ENCODE assay signal across 9 mouse cellular contexts in the genomic region with DNA sequence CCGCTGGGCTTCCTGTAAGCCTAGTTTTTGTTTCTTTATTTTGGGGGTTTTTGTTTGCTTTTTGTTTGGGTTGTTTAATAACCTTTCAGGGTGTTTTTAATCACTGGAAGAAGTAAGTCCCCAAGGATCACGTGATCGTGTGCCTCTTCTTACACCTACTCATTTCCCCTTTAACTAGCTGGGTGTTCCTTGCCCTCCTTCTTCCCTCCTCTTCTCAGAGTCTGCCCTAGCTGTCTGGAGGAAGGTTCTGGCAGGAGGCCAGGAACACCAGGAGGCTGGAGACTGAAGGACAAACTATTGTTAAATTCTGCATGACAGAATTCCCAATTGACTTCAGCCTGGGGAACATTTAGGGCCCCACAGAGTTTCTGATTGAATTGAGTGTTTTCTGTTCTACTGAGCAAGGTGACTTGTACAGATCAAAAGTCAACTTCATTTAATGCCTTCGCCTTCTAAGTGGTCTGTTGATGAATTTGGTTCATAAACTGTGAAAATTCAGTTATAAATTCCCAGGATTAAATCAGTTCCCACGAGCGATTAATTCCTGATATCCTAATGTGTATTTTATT.
DNase-seq lines count a peak whose midpoint lies in the region; ATAC-seq and TF ChIP-seq lines count a peak whose summit lies in the region.
"Had no signal": no experiment of that assay in that cellular context is flagged by ENCODE, and none has a peak within 500 bp of the region (broad histone marks: within the 10 kb centered on the region; RNA-seq: fewer than 3 reads in every experiment).

No protein-coding gene starts in this region.

- H3K36me3 ChIP-seq in kidney, embryonic 14.5 days (ENCODE audit: control insufficient read depth, insufficient read depth, low read length), result no peaks in the 10 kb centered on the region
- no peaks in the 10 kb centered on the region for H3K36me3 ChIP-seq in ES-E14 (ENCODE audit: control insufficient read depth, insufficient read depth, low read length, poor library complexity, severe bottlenecking)
- no peaks in the 10 kb centered on the region for H3K36me3 ChIP-seq in forebrain, embryonic 15.5 days
- H3K36me3 ChIP-seq: liver, embryonic 13.5 days had no signal

- DNase-seq in kidney, adult 18-20 months, result peak; percentile 59
- peak; percentile 73 for DNase-seq in ES-E14 (ENCODE audit: low read depth, low spot score)
- DNase-seq in adrenal gland, adult 8-10 months, result peak; percentile 9
- DNase-seq in kidney, postnatal 4 days, result peak; percentile 48 to 62
- DNase-seq in spleen, postnatal 10 days (ENCODE audit: low spot score in 2 of 2), result no peak
- DNase-seq: liver, embryonic 13.5 days had no signal

- no peak for ATAC-seq in kidney, embryonic 14.5 days (ENCODE audit: low FRiP score, low TSS enrichment)
- ATAC-seq in forebrain, embryonic 15.5 days (replicated peaks), result no peak
- ATAC-seq in activated CD4-positive, CD25-positive, alpha-beta regulatory T cell, adult 4 months, result no peak

- no peak overlapping the region for H3K27ac ChIP-seq in kidney, embryonic 14.5 days (ENCODE audit: low read depth, low read length)
- no peak overlapping the region; the same call in 1 of the 2 replicates for H3K27ac ChIP-seq in ES-E14 (ENCODE audit: insufficient read depth, low read depth, low read length, poor library complexity, severe bottlenecking)
- H3K27ac ChIP-seq in forebrain, embryonic 15.5 days (replicated peaks), result no peak overlapping the region
- H3K27ac ChIP-seq: liver, embryonic 13.5 days had no signal

- 81% methylated on average over 6 of the region's 6 CpGs for WGBS in kidney, embryonic 14.5 days
- WGBS in forebrain, embryonic 15.5 days, result 68% methylated on average over 6 of the region's 6 CpGs

- in situ Hi-C loops in ES-E14 (cut with MboI; ENCODE audit: low sequenced_read_pairs in 2 of 2, unreplicated experiment in 2 of 2), result no loop called here

- peaks cover 6% of the 10 kb centered on the region; the same call in 1 of the 2 replicates for H3K9me3 ChIP-seq in kidney, embryonic 14.5 days (ENCODE audit: control insufficient read depth, low read length)
- no peaks in the 10 kb centered on the region for H3K9me3 ChIP-seq in ES-E14 (ENCODE audit: control insufficient read depth, insufficient read depth, low read depth, low read length)
- H3K9me3 ChIP-seq in forebrain, embryonic 15.5 days, result peaks cover 4% of the 10 kb centered on the region

- no peaks in the 10 kb centered on the region for H3K27me3 ChIP-seq in kidney, embryonic 14.5 days (ENCODE audit: control insufficient read depth, insufficient read depth, low read length)
- H3K27me3 ChIP-seq in forebrain, embryonic 15.5 days, result no peaks in the 10 kb centered on the region
- H3K27me3 ChIP-seq: liver, embryonic 13.5 days had no signal

- no peak overlapping the region for H3K9ac ChIP-seq in kidney, embryonic 14.5 days (ENCODE audit: low read depth, low read length)
- H3K9ac ChIP-seq in ES-E14 (ENCODE audit: insufficient read depth, low read depth, low read length, poor library complexity, severe bottlenecking), result no peak overlapping the region
- no peak overlapping the region for H3K9ac ChIP-seq in forebrain, embryonic 15.5 days (replicated peaks)
- H3K9ac ChIP-seq: liver, embryonic 13.5 days had no signal

- H3K4me3 ChIP-seq in kidney, embryonic 14.5 days (ENCODE audit: low read length), result no peak overlapping the region
- H3K4me3 ChIP-seq in ES-E14 (ENCODE audit: insufficient read depth in 1 of 2, low read depth in 1 of 2, low read length in 2 of 2, poor library complexity in 1 of 2, severe bottlenecking in 1 of 2), result no peak overlapping the region
- H3K4me3 ChIP-seq in forebrain, embryonic 15.5 days, result no peak overlapping the region
- H3K4me3 ChIP-seq: liver, embryonic 13.5 days had no signal

- H3K4me2 ChIP-seq in kidney, embryonic 14.5 days (replicated peaks; ENCODE audit: low read depth, low read length), result no peak overlapping the region
- H3K4me2 ChIP-seq in forebrain, embryonic 15.5 days (replicated peaks), result no peak overlapping the region
- H3K4me2 ChIP-seq: liver, embryonic 13.5 days had no signal

- no peaks in the 10 kb centered on the region for H3K4me1 ChIP-seq in kidney, embryonic 14.5 days (ENCODE audit: control insufficient read depth, insufficient read depth, low read length)
- peaks cover 0 to 7% of the 10 kb centered on the region in 2 experiments; a peak in 2 of 4 replicates for H3K4me1 ChIP-seq in ES-E14 (ENCODE audit: control insufficient read depth in 2 of 2, insufficient read depth in 2 of 2, low read length in 2 of 2, poor library complexity in 1 of 2)
- H3K4me1 ChIP-seq in forebrain, embryonic 15.5 days, result peaks cover 9% of the 10 kb centered on the region
- H3K4me1 ChIP-seq: liver, embryonic 13.5 days had no signal

TF ChIP-seq in ES-E14, 5 proteins besides CTCF, POLR2A, EP300 and RAD21:
- TF ChIP-seq ZNF384 (IDR thresholded peaks at IDR 0.05; ENCODE audit: low read depth, low read length) (no peak), CHD2 (IDR thresholded peaks at IDR 0.05; ENCODE audit: low read depth, low read length) (no peak), ZC3H11A (IDR thresholded peaks at IDR 0.05; ENCODE audit: borderline replicate concordance, low read depth, low read length) (no peak), MAFK (IDR thresholded peaks at IDR 0.05; ENCODE audit: insufficient read depth, low read depth, low read length) (no peak), HCFC1 (IDR thresholded peaks at IDR 0.05; ENCODE audit: borderline replicate concordance, insufficient read depth, low read length) (no peak)

Comparison
In these comparisons a context has a peak if more than half of its experiments do, and no peak if none do; other contexts are left out.
1. DNase-seq: peak in kidney, adult 18-20 months (single experiment), ES-E14 (single experiment), adrenal gland, adult 8-10 months (single experiment) and kidney, postnatal 4 days (2 of 2); none in spleen, postnatal 10 days (0 of 2).